Mouse (Mus musculus): ENCODE data around the gene Nim1k.
A peak's percentile ranks its signal among the peaks of the same experiment; 100 is the strongest.

Nim1k gene

DNA sequence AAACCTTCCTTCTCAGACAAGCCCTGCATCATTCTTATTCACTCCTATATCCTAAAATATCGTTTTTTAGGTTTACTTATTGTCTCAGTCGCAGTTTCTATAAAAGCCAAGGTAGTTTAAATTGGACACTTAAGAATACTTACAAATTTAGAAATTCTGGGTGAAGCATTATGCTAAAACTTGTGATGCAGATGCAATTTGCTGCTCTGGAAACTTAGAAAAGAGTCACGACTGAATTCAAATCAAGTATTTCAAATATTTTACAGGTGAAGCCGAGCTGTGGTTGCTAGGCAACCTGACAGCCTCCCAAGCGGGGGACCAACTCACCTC, 66.0 kb downstream of the Nim1k start:
- DNase-seq (ENCODE audit: low spot score): no peak

DNA sequence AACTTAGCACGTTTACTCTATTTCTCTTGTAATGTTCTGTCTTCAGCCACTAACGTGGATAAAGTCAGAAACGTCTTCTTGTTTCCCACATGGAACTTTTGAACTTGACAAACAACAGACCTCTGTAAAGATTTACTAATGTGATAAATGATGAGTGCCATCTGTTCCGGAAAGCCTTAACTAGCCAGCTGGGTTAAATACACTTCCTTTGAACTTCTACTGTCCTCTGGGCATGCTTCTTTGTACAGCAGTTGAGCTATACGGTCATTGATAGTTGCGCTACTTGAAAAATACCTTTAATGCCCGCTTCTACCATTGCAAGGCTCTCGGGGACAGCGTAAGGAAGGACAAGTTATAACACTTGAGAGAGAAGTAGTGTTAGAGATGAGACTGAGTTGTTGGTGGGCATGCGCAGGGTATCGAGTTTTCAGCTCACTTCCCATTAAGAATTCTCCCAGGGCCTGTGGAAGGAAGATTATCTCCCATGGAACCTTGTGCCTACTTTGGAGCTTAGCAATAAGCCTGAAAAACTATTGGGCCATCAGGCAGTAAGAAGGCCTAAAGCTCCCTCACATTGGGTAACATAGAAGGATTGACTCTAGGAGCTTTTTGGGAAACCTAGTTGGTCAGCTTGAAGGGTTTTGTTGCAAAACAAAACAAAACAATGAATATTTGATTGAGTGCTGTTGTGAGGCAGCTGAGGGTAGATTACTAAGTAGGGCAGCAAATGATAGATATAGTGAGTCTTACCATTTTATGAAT, 71.1 kb downstream of the Nim1k start:
- DNase-seq (ENCODE audit: low spot score): no peak

DNA sequence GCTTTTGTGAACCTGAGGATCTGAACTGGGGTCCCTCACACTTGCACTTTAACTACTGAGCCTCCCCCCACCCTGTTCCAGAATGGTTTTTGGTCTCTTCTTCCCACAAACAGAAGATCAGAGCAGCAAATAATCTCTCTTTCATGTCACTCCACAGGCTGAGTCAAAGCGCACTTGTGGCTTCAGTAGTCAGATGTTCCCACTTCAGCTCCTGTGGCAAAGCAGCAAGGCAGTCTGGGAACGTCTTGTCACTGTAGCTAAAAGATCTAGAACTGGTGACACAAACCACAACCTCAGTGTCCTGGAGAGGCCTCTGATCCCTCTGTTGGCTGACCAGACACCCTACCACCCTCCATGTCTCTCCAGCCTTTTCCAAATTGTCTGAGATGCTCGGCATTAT, 74.5 kb downstream of the Nim1k start:
- DNase-seq (ENCODE audit: low spot score): no peak

DNA sequence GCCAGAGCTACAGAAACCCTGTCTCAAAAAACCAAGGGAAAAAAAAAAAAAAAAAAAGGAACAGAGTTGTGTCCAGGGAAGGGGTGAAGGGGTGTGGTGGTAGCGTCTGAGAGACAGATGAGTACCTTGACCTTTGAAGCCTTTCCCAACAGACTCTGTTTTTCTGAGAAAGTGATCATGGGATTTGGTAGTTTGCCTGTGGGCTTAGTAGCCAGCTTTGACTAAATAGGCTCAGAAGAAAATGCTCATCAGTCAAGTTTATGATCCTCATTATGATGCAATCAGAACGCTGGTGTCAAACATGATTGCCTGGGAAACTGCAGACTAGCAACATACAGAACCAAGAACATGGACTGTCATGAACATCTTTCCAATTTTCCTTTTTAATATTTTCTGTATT, 76.0 kb downstream of the Nim1k start:
- no peak for DNase-seq (ENCODE audit: low spot score)

DNA sequence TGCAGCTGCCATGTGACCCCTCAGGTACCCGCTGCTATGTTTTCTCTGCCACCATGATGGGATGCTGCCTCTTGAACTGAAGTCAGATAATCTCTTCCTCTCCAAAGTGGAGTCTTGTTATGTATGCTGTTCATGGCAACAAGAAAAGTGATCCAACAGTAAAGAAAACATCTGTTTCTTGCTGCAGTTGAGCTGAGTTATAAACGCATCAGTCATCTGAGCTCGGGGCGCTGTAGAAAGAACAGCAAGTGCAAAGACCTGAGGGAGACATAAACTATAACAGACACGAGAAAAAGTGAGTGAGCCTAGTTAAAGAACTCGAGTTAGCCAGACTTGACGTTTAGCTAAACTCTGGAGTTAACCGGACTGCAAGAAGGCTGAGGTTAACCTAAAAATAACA, 76.9 kb downstream of the Nim1k start:
- DNase-seq (ENCODE audit: low spot score): no peak

DNA sequence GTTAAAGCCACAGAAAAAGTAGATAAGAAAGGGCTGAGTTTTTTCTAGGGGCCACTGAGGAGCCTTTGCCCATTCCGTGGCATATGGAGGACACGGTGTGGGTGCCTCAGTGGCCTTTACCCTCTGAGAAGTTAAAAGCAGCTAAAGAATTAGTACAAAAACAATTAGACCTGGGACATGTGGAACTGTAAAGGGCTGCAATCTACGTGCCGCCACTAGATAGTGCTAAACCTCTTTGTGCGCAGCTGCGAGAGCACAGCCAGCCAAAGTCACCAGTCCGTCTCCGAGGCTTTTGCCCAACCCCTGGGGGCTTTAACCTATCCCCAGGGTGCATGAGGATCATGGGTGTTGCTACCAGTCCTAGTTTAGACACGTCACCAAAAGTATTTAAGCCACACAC, 94.3 kb downstream of the Nim1k start:
- DNase-seq (ENCODE audit: low spot score): peak; percentile 46
